Mouse (Mus musculus) forelimb bud, embryonic 11.5 days (tissue): Measurements from ENCODE around the gene Adarb2.

Experiments
- DNase-seq: peaks from one replicate; pipeline ENCODE4 v3.0.0-alpha.2; 2012; ENCODE audit warnings: low read depth, low spot score

Adarb2 gene

GRCm38 (mm10) chr13:8487756-8488434 is 285.2 kb downstream of the Adarb2 start:
- DNase-seq: peak; percentile 61

- no peak for DNase-seq
Measured at GRCm38 (mm10) chr13:8493363-8493762, 290.7 kb downstream of the Adarb2 start.

- no peak for DNase-seq
Measured at GRCm38 (mm10) chr13:8499551-8499950, 296.9 kb downstream of the Adarb2 start.

GRCm38 (mm10) chr13:8511069-8511817 is 308.6 kb downstream of the Adarb2 start:
- DNase-seq: no peak

- no peak for DNase-seq
Measured at GRCm38 (mm10) chr13:8515979-8516715, 313.5 kb downstream of the Adarb2 start.

- no peak for DNase-seq
Measured at GRCm38 (mm10) chr13:8519204-8519603, 316.5 kb downstream of the Adarb2 start.

GRCm38 (mm10) chr13:8525748-8526631 is 323.3 kb downstream of the Adarb2 start:
- DNase-seq: no peak

- DNase-seq: no peak
Measured at GRCm38 (mm10) chr13:8534265-8535113, 331.8 kb downstream of the Adarb2 start.

GRCm38 (mm10) chr13:8538481-8538880 is 335.8 kb downstream of the Adarb2 start:
- DNase-seq: no peak

- DNase-seq: no peak
Measured at GRCm38 (mm10) chr13:8538896-8539295, 336.2 kb downstream of the Adarb2 start.

GRCm38 (mm10) chr13:8542684-8543083 is 340.0 kb downstream of the Adarb2 start:
- DNase-seq: no peak

GRCm38 (mm10) chr13:8552242-8552641 is 349.6 kb downstream of the Adarb2 start:
- no peak for DNase-seq

- DNase-seq: no peak
Measured at GRCm38 (mm10) chr13:8557784-8558183, 355.1 kb downstream of the Adarb2 start.

- no peak for DNase-seq
Measured at GRCm38 (mm10) chr13:8560485-8560884, 357.8 kb downstream of the Adarb2 start.

GRCm38 (mm10) chr13:8563161-8563560 is 360.5 kb downstream of the Adarb2 start:
- no peak for DNase-seq

- DNase-seq: peak; percentile 70
Measured at GRCm38 (mm10) chr13:8567111-8568026, 364.7 kb downstream of the Adarb2 start.

GRCm38 (mm10) chr13:8570269-8570668 is 367.6 kb downstream of the Adarb2 start:
- DNase-seq: no peak

GRCm38 (mm10) chr13:8573908-8574307 is 371.2 kb downstream of the Adarb2 start:
- peak; percentile 16 for DNase-seq

- no peak for DNase-seq
Measured at GRCm38 (mm10) chr13:8584257-8585005, 381.8 kb downstream of the Adarb2 start.
